Mouse (Mus musculus): ENCODE data around the gene Zbtb44. TPM values are rescaled to one million over a fixed set of nuclear protein-coding genes. Genes with fewer than 3 reads are reported as not detected.

Gene Zbtb44
- total and polyA plus RNA-seq, 2 experiments from 2014 or later, result 5.4 to 30.1 TPM

DNA sequence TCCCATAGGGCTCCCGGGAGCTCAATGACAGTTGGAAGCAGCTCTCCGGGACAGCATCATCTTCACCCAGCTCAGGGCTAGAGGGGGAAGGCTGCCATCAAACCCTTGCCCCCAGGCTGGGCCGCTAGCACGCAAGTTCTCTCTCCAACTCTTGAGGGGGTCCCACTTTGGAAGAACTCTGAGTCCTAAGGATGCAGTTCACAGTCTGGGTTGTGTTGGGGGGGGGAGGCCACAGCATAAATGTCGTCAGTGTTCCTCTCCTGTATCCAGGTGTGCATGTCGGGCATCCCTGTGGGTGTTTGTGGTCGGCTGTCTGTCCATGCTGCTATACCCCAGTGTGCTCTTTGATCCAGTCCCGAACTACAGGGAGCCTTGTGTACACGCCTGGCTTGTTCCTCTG is 59.1 kb downstream of the Zbtb44 start:
- WGBS, result 85% methylated on average over 8 of the region's 9 CpGs
- H3K9ac ChIP-seq (replicated peaks; ENCODE audit: low read depth, low read length), result no peak overlapping the region
- H3K36me3 ChIP-seq (replicated peaks; ENCODE audit: control insufficient read depth, insufficient read depth, low read length), result no peaks in the 10 kb centered on the region
- H3K27ac ChIP-seq (ENCODE audit: low read depth), result no peak overlapping the region
- H3K27me3 ChIP-seq (ENCODE audit: control insufficient read depth, insufficient read depth, low read length), result peaks cover 16% of the 10 kb centered on the region; the same call in 1 of the 2 replicates
- H3K4me2 ChIP-seq (ENCODE audit: low read depth, low read length), result no peak overlapping the region
- no peaks in the 10 kb centered on the region for H3K9me3 ChIP-seq (replicated peaks; ENCODE audit: control insufficient read depth, low read length)
- DNase-seq (ENCODE audit: low spot score) (no peak), ATAC-seq (ENCODE audit: insufficient read depth, low read depth) (no peak)
- TF ChIP-seq CTCF (IDR thresholded peaks at IDR 0.05; ENCODE audit: low read depth), result no peak
- TF ChIP-seq EP300 (IDR thresholded peaks at IDR 0.05; ENCODE audit: low read depth), result no peak
- H3K4me3 ChIP-seq (ENCODE audit: low read depth, low read length), result no peak overlapping the region
- no peaks in the 10 kb centered on the region for H3K4me1 ChIP-seq (ENCODE audit: control insufficient read depth, insufficient read depth)

DNA sequence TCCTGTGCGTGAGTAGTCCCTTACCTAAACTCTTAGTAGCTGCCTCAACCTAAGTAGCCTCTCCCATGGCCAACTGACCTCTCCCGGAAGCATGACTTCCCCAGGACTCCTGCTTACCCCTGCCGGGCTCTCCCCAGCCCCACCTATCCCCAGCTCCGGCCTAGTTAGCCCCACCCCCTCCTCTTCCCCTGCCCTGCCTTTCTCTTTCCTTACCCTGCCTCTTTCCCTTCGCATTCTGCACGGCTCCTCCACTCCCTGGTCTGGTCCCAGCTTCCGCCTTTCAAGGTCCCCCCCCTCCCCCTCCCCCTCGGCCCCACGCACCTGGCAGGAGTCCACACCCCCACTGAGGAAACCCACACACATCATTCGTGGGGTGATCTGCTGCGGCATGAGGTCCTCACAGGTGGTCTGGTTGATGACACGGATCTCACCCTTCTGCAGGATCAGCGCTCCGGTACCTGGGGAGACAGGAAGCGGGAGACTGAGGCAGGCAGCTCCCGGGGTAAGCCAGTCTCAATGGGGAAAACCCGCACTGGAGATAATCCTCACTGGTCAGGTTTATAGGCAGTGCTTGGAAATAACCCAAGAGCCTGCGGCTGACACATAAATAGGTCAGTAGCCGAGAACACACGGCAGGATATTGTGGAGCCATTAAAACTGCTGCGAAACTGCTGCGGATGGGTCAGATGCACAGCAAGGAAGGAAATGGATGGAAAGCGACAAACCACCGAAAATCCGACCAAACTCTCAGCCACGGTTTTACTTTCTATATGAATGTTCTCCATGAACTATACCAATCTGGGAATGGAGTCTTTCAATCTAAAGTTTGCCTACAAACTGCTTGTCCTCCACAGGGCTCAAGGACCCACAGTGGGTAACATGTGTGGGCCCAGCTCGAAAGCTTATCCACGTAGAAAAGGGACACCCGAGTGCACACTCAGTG is 59.9 kb downstream of the Zbtb44 start:
- Histone ChIP-seq H3K4me3 (ENCODE audit: low read depth, low read length) (no peak overlapping the region), H3K27ac (ENCODE audit: low read depth) (no peak overlapping the region), H3K4me1 (ENCODE audit: control insufficient read depth, insufficient read depth) (no peaks in the 10 kb centered on the region), H3K27me3 (ENCODE audit: control insufficient read depth, insufficient read depth, low read length) (peaks cover 16% of the 10 kb centered on the region; the same call in 1 of the 2 replicates), H3K9ac (replicated peaks; ENCODE audit: low read depth, low read length) (no peak overlapping the region), H3K4me2 (ENCODE audit: low read depth, low read length) (no peak overlapping the region), H3K36me3 (replicated peaks; ENCODE audit: control insufficient read depth, insufficient read depth, low read length) (no peaks in the 10 kb centered on the region), H3K9me3 (replicated peaks; ENCODE audit: control insufficient read depth, low read length) (no peaks in the 10 kb centered on the region)
- DNase-seq (ENCODE audit: low spot score) (no peak), ATAC-seq (ENCODE audit: insufficient read depth, low read depth) (no peak)
- TF ChIP-seq CTCF (IDR thresholded peaks at IDR 0.05; ENCODE audit: low read depth), result no peak
- WGBS, result 65% methylated on average over 29 of the region's 29 CpGs

DNA sequence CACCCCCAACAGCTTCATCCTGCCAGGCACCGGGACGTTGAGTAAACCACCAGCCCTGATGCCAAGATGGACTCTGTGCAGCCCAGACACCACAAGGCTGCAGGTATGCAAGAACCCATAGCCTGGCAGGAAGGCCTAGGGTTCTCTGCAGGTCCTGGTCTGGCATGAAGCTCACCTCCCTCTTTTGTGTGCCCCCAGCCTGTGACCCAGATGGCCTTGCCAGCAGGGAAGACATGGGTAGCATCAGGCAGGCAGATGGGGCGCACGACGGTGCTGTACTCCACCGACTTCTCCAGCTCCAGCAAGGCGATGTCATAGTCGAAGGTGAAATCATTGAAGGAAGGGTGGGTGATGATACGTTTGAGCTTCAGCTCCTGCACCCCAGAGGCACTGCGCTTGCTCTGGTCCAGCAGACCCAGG is 60.7 kb downstream of the Zbtb44 start:
- Histone ChIP-seq H3K4me2 (ENCODE audit: low read depth, low read length) (no peak overlapping the region), H3K9ac (replicated peaks; ENCODE audit: low read depth, low read length) (no peak overlapping the region), H3K27me3 (ENCODE audit: control insufficient read depth, insufficient read depth, low read length) (peaks cover 11% of the 10 kb centered on the region; the same call in 1 of the 2 replicates), H3K27ac (ENCODE audit: low read depth) (no peak overlapping the region), H3K9me3 (replicated peaks; ENCODE audit: control insufficient read depth, low read length) (no peaks in the 10 kb centered on the region), H3K36me3 (replicated peaks; ENCODE audit: control insufficient read depth, insufficient read depth, low read length) (no peaks in the 10 kb centered on the region), H3K4me3 (ENCODE audit: low read depth, low read length) (no peak overlapping the region), H3K4me1 (ENCODE audit: control insufficient read depth, insufficient read depth) (peaks cover under 1% of the 10 kb centered on the region; the same call in 1 of the 2 replicates)
- WGBS, result 92% methylated on average over 10 of the region's 10 CpGs
- DNase-seq (ENCODE audit: low spot score), result no peak
- no peak for ATAC-seq (ENCODE audit: insufficient read depth, low read depth)
- TF ChIP-seq CTCF (IDR thresholded peaks at IDR 0.05; ENCODE audit: low read depth) (no peak), EP300 (IDR thresholded peaks at IDR 0.05; ENCODE audit: low read depth) (no peak)

DNA sequence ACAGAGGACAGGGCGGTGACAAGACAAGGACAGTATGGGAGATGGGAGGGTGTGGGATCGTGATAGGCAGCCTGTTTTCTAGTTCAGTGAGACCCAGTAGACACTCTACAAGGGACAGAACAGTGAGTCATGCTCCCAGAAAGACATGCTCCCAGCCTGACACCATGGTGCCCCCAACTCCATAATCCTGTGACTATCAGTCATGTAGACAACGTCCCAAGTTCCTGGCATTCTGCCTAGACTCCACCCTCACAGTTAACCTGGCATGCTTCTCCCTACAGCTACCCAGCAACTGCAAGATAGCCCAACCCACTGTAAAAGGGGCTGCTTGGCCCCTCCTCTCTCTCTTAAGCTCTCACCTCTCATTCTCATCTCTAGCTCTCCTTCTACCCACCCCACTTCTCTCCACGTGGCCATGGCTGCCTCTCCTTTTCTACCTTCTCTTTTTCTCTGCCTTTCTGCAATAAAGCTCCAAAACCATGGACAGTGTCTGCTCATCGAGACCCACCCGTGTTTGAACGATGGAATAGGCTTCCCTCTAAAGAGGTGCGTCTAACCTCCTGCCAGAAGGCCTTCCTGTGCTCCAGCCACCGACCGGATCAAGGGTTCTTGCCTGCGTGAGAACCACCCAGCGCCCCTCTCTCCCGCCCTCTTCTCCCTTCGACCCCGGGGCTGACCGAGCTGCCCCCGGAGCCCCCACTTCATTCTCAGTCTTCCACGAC is 61.8 kb downstream of the Zbtb44 start:
- Histone ChIP-seq H3K27ac (ENCODE audit: low read depth) (no peak overlapping the region), H3K9me3 (replicated peaks; ENCODE audit: control insufficient read depth, low read length) (no peaks in the 10 kb centered on the region), H3K4me2 (ENCODE audit: low read depth, low read length) (no peak overlapping the region), H3K27me3 (ENCODE audit: control insufficient read depth, insufficient read depth, low read length) (peaks cover 3% of the 10 kb centered on the region; the same call in 1 of the 2 replicates), H3K4me3 (ENCODE audit: low read depth, low read length) (no peak overlapping the region), H3K36me3 (replicated peaks; ENCODE audit: control insufficient read depth, insufficient read depth, low read length) (no peaks in the 10 kb centered on the region), H3K4me1 (ENCODE audit: control insufficient read depth, insufficient read depth) (peaks cover 12% of the 10 kb centered on the region; the same call in 1 of the 2 replicates), H3K9ac (replicated peaks; ENCODE audit: low read depth, low read length) (no peak overlapping the region)
- WGBS, result 81% methylated on average over 18 of the region's 18 CpGs
- DNase-seq (ENCODE audit: low spot score) (no peak), ATAC-seq (ENCODE audit: insufficient read depth, low read depth) (no peak)
- TF ChIP-seq EP300 (IDR thresholded peaks at IDR 0.05; ENCODE audit: low read depth), result no peak
- no peak for TF ChIP-seq CTCF (IDR thresholded peaks at IDR 0.05; ENCODE audit: low read depth)

DNA sequence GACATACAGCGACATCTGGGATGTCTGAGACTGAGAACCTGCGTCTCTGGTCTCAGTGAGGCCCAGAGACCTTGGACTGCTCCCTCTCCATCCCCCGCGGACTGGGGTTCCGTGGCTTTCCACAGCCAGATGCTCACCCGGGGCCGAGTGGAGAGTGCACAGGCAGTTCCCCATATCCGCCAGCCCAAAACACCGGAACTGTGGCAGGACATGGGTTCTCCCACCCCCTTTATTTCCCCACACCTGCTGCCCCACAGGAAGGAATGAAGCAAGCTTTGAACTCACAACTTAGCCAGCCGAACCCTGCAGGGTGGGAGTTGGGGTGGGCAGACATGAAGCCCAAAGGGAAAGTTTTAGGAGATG is 62.4 kb downstream of the Zbtb44 start:
- no peak for ATAC-seq (ENCODE audit: insufficient read depth, low read depth)
- WGBS, result 94% methylated on average over 10 of the region's 10 CpGs

More for the DNA sequence above, 62.4 kb downstream of the Zbtb44 start:
- no peak for TF ChIP-seq EP300 (IDR thresholded peaks at IDR 0.05; ENCODE audit: low read depth)
- TF ChIP-seq CTCF (IDR thresholded peaks at IDR 0.05; ENCODE audit: low read depth), result no peak
- H3K27me3 ChIP-seq (ENCODE audit: control insufficient read depth, insufficient read depth, low read length), result no peaks in the 10 kb centered on the region
- H3K9me3 ChIP-seq (replicated peaks; ENCODE audit: control insufficient read depth, low read length), result no peaks in the 10 kb centered on the region
- no peak overlapping the region for H3K4me3 ChIP-seq (ENCODE audit: low read depth, low read length)
- no peak overlapping the region for H3K4me2 ChIP-seq (ENCODE audit: low read depth, low read length)
- no peak overlapping the region for H3K9ac ChIP-seq (replicated peaks; ENCODE audit: low read depth, low read length)
- H3K36me3 ChIP-seq (replicated peaks; ENCODE audit: control insufficient read depth, insufficient read depth, low read length), result no peaks in the 10 kb centered on the region
- no peak for DNase-seq (ENCODE audit: low spot score)
- H3K27ac ChIP-seq (ENCODE audit: low read depth), result no peak overlapping the region
- peaks cover 13% of the 10 kb centered on the region; the same call in 1 of the 2 replicates for H3K4me1 ChIP-seq (ENCODE audit: control insufficient read depth, insufficient read depth)
